Mouse (Mus musculus): ENCODE data around the gene Gm20708. TPM values are rescaled to one million over a fixed set of nuclear protein-coding genes. Genes with fewer than 3 reads are reported as not detected.
"Not testable (repeated sequence)": the region's sequence is repeated elsewhere in the genome, so short reads cannot be mapped to it uniquely, and the experiment has no call there.

Gm20708 gene
- total RNA-seq, 2 experiments from 2014 or later = 2.1 to 3.0 TPM

DNA sequence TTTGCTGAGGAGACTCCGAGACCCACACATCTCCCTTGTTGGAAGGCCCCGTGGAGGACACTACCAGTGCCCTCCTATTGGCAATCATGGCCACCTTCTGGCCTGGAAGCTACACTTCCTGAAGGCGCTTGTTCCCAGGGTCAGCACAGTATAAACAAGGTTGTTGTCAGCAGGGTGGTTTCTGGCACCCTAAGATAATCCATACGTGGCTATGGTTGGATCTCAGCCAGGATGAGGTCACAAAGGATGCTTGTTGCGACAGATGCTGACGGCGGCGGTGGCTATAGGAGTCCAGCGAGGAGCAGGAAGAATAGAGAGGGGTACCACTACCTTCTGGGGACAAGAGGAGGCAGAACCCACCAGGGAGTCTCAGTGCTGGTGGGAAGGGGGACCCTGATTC lies 20.9 kb downstream of the Gm20708 start:
- no peak for DNase-seq (ENCODE audit: low spot score in 2 of 2)

DNA sequence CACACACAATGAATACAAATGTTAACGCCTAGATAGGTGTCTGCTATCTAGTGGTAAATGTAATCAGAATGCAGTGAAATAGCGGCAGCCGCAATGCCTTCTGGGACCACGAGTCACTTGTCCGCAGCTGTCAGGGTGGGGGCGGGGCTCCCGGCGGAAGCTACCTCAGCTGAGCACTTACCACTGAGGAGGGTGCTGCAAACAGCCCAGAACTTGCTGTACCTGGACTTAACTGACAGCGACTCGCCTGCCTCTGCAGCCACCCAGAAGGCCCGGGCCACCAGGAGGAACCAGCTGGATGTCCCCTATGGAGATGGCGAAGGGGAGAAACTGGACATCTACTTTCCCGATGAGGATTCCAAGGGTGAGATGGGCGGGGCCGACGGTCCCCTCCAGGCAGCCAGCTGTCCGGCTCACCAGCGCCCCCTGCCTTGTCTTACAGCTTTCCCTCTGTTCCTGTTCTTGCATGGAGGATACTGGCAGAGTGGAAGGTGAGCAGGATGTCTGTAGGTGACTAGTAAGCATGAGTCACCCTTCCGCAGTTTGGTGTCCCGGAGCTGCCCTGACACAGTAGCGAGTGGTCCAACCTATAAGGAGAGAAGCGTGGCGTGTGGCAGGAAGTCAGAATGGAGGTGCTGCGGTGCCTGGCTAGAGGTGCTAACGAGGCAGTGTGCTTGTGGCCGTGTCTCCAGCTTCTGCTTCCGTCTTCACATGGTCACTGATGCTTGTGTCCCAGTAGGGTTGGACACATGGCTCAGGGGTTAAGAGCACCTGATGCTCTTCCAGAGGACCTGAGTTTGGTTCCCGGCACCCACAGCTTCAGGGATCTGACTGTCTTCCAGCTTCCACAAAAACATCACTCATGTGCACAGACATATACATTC lies 22.9 kb downstream of the Gm20708 start:
- peak in 1 of 2 experiments; percentile 51 for DNase-seq (ENCODE audit: low spot score in 2 of 2)

DNA sequence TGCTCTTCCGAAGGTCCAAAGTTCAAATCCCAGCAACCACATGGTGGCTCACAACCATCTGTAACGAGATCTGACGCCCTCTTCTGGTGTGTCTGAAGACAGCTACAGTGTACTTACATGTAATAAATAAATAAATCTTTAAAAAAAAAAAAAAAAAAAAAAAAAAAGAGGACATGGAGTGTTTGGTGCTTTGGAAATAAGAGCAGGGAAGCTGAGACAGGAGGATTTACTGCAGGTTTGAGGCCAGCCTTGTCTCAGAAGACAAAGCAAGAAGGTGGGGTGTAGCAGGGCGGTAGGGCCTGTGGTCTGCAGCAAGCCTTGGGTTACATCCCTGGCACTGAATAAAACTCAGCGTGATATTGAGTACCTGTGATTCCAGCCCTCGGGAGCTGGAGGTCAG lies 24.0 kb downstream of the Gm20708 start:
- DNase-seq (ENCODE audit: low spot score in 2 of 2) = not testable (repeated sequence)

DNA sequence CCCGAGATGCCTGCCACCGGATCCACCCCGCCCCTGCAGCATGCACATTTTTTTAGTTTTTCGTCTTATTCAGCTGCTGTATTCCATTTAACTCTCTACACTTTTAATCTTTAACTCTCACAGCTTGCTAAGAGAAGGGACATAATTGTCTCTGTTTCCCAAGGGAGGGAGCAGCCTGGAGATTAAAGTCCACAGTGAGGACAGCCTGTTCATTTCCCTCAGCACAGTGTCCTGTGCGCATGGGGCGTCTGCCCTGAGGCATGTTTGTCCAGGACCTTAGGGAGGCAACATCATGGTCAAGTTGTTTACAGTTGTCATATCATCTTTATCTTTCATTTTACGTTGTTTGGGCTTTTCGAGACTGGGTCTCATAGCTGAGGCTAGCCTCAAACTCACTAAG lies 24.6 kb downstream of the Gm20708 start:
- DNase-seq (ENCODE audit: low spot score in 2 of 2) = no peak

DNA sequence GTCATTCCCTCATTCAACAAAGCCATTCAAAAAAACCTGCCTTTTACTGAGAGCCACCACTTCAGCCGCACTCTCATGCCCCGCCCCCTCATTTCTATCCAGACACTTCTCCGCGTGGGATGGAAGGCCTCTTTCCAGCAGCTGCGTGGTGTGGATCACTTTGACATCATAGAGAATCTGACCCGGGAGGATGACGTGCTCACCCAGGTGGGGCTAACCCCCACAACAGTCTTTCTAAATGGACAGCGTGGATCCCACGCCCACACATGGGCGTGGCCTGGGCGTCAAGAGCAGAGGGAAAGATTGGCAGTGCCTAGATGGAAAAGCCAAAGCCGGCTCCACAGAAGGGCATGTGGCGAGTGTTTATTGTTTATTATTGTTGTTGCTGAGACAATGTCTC lies 26.8 kb downstream of the Gm20708 start:
- DNase-seq (ENCODE audit: low spot score in 2 of 2) = no peak

DNA sequence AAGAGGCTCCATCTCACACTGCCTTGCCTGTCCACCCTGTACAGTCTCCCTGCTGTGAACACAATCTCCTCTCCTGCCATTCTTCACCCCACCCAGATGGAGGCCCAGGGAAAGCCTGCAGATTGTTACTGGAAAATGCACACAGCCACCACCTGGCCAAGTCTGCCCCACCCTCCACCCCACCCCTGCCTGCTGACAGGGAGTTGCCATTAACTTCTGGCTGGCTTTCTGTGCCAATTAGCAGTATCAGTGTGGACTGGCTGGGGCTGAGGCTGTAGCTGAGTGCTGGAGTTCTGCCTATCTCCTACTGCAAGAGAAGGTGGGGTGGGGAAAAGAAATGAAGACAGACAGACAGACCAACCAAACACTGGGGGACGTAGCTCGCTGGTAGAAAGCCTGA lies 29.1 kb downstream of the Gm20708 start:
- no peak for DNase-seq (ENCODE audit: low spot score in 2 of 2)

DNA sequence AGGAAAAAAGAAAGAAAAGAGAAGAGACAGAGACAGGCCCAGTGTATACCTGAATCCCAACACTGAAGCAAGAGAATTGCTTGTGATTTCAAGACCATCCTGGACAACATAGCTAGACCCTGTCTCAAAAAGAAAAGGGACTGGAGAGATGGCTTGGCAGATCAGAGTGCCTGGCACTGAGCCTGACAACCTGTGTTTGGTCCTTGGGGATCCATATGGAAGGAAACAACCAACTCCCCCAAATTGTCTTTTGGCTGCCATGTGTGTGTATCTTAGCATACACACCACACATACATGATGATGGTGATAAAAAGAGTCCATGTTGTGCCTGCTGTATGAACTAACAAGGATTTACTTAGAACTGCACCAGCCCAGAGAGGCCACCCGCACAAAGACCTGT lies 29.6 kb downstream of the Gm20708 start:
- no peak for DNase-seq (ENCODE audit: low spot score in 2 of 2)

DNA sequence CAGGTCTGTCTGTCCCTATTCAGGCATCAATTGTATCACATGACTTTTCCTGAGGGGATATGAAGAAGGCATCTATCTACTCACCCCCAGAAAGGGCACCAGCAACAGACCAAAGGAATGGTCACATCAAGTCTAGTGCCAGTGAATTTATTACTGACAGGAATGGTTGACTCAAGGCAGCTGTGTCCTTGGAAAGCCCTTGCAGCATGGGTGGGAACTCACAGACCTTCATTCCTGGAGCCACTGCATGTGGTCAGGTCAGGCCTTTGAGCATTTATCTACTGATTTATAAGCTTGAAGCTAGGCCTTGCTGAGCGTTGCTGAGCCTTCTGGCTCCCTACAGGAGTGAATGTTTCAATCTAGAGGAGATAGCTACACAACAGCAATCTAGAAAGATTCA lies 31.4 kb downstream of the Gm20708 start:
- no peak for DNase-seq (ENCODE audit: low spot score in 2 of 2)

DNA sequence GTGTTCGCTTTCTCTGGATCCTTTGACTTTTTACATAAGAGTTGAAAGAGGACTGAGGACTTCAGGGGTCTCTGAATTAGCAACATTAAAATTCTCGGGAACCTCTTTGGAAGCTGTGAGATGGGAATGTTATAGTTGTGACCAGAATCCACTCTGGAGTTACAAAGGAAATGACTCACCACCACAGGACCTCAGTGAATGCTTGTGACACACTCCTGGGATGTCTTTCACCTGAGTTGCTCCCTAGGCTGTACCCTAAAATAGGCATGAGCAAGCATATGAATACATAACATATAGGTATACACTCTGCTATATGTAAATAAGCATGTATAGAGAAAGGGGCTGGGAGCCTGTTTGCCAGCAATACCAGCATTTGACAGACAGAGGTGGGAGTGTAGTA lies 34.0 kb downstream of the Gm20708 start:
- DNase-seq (ENCODE audit: low spot score in 2 of 2) = no peak

DNA sequence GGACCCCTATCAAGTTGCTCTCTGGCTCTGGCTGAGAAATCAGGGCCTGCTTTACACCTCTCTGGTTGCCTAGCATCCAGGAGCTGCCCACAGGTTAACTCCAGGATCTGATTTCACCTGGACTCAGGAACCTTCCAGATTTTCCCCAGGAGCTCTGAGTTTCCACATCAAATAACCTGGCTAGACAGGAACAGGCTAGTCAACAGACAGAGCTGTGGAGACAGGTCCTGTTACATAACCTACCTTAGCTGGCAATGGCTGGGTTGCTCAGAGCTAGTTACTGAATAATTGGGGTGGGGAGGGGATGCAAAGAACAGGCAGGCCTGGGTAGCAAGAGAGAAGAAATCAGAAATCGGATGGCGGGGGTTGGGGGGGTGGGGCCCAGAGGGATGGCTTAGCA lies 35.5 kb downstream of the Gm20708 start:
- no peak for DNase-seq (ENCODE audit: low spot score in 2 of 2)

DNA sequence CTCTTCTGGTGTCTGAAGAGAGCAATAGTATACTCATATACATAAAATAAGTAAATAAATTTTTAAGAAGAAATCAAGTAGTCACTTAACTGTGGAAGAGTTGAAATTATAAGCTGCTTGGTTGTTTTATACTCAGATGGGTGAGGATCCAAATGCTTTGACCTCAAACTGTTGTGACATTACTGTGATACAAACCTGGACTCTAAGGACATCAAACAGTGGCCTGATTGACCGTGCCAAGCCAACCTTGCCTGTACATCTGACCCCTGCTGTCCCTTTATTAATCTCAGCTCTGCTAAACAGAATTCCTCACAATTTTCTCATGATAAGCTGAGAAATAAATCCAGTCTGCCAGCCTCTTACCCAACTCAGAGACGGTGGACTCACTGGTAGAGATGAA lies 36.2 kb downstream of the Gm20708 start:
- no peak for DNase-seq (ENCODE audit: low spot score in 2 of 2)

DNA sequence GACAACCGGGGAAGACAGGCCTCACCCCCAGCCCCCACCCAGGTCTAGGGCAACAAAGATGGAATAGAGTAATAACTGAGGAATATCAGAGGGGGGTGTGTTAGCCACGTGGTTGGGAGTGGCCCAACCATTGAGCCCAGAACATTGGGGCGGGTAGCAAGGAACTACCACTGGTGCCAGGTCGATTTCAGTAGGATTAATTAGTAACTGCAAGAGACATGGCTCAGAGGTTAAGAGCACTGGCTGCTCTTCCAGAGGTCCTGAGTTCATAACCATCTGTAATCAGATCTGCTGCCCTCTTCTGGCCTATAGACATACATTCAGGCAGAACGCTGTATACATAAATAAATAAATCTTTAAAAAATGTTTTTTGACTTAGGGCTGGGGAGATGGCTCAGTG lies 37.2 kb downstream of the Gm20708 start:
- no peak for DNase-seq (ENCODE audit: low spot score in 2 of 2)

DNA sequence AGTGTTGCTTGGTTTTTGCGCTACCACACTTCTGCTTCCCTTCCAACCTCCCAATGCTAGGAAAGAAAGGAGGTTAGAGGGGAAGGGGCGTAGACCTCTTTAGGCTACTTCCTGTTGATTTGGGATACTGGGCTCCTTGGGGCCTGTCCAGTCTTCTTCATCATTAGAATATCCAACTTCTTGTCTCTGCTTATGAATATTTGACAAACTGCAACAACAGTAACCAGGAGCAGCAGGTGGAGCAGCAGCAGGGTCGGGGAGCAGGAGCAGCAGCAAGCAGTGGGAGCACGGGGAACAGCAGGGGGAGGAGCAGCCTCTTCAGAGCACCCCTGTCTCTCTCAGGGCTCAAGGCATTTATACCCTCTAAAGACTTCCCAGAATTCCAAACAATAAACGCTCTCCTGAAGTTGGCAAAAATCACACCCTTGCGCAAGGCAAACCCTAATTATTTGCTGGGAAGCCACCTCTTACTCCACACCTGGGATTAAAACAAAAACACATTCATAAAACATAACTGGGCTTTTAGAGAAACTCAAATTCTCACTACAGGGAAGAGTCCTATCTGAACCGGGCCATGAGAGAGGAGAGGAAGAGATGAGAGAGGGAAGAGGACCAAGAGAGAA lies 38.2 kb downstream of the Gm20708 start:
- no peak for DNase-seq (ENCODE audit: low spot score in 2 of 2)

DNA sequence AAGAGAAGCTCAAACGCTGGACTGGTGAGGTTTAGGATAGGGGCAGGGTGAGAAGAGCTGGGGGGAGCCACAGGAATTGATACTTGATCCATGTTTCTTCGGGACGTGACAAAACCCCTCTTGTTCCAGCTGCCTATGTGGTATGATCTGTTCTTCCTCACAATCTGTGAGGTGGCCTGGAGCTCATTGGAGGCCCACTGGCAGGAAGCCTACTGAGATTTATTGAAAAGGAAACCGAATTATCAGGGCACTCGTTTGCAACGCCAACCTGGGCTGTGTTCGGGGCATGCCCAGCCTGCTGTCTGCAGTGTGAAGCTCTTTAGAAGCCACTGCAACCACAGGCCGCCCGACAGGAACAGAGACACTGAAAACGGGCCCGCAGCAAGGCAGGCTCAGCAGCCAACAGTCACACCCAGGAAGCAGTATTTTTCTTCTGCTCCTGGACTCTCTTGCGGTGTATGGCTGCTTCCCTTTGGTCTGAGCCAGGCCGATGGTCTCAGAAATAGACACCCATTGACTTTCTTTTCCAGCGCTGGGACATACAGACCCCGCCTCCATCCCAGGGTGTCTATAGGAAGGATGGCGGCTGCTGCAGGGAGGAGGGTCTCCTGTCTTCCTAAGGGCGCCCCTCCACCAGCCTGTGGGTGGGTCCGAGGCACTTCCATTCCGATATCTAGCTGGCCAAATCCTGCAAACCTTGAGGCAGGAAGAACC lies 39.0 kb downstream of the Gm20708 start:
- DNase-seq (ENCODE audit: low spot score in 2 of 2) = peak in 1 of 2 experiments; percentile 24

DNA sequence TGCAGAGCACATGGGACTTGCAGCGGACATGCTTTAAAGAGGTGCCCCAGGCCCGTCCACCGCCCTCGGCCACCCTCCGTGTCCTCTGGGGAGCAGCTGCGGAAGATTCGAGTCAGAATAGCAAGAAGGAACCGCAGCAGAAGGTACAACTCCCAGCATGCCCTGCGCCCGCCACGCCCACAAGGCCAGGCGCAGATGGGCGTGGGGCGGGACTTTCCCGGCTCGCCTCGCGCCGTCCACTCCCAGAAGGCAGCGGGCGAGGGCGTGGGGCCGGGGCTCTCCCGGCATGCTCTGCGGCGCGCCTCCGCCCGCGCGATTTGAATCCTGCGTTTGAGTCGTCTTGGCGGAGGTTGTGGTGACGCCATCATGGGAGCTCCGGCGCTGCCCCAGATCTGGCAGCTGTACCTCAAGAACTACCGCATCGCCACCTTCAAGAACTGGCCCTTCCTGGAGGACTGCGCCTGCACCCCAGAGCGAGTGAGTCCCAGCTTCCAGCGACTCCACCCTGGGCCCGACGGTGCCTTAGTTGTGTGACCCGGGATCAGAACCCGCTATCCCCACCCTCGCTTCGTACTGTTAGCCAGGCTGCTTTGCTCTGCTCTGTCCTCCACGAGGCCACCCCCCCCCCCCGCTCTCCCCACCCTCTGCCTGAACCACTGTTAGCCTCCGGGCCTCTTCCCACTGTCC lies 39.7 kb downstream of the Gm20708 start, which contains the start of gene Birc5:
TSS of gene Birc5 (plus strand) at position 267 of the 687 bp plus-strand sequence.
- DNase-seq (ENCODE audit: low spot score in 2 of 2) = peak; percentile 91 to 94

DNA sequence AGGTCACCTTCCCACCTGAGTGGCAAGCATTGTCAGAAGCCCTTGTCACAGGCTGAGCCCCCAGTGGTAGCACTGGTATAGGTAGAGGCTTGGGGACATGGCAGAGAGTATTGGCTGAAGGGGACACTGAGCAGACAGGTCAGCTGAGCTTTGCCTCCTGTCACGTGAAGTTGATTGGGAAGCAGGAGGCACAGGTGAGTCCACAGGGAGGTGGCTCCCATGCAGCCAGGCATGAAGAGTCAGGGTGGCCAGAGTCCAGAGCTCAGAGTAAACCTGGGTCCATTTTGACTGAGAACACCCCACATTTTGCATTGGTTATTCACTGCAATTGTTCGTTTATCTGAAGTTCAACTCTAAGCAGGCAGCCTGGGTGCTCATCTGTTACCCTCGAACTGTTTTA lies 43.4 kb downstream of the Gm20708 start:
- DNase-seq (ENCODE audit: low spot score in 2 of 2) = no peak

DNA sequence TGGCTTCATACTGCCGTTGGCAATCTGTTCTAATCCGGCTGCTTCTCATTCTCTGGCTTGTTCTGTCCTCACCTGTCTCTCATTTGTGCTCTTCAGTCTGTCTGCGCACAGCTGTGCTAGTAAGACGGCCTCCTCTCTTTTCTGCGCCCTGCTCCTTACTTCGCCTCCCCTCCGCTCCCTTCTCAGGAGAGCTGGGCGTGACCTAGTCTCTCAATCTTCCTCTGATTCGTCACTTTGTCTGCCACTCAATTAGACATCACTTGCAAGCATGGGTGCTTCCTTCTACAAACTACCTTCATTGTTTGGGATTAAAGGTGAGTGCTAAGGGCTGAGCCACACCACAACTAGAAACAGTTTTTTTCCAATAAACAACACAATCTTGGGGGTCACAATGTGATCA lies 44.8 kb downstream of the Gm20708 start:
- DNase-seq (ENCODE audit: low spot score in 2 of 2) = no peak

DNA sequence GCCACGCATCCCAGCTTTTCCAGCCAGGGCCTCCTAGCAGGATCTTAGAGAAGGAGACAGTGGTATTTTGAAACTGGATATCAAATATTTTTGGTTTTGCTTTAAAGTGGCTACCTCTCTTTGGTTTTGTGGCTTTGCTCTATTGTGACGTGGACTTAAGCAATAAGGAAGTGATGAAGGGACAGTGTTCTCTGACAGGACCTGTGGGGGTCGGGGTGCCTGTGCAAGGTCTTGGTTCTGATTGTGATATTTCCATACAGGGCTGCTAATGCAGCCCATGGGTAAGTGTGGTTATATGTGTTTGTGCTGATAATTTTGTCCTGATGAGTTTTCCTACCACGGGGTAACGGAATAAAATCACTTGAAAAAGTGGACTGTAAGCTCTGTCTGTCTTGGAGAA lies 45.9 kb downstream of the Gm20708 start:
- no peak for DNase-seq (ENCODE audit: low spot score in 2 of 2)

DNA sequence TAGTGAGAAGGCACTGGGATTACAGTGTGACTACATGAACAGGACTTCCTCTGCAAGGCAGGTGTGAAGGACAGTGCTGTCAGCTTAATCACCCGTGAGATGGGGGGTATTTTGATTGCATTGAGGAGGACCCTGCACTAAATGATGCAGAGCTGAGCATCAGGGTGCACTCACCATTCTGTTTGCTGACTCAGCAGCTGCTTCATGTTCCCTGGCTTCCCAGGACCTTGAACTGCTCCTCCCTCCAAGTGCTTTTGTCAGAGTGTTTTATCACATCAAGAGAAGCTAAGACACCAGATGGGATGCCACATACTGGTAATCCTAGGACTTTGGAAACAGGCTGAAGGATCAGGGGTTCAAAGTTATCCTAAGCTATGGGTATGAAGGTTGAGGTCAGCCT lies 46.5 kb downstream of the Gm20708 start:
- DNase-seq (ENCODE audit: low spot score in 2 of 2) = no peak

DNA sequence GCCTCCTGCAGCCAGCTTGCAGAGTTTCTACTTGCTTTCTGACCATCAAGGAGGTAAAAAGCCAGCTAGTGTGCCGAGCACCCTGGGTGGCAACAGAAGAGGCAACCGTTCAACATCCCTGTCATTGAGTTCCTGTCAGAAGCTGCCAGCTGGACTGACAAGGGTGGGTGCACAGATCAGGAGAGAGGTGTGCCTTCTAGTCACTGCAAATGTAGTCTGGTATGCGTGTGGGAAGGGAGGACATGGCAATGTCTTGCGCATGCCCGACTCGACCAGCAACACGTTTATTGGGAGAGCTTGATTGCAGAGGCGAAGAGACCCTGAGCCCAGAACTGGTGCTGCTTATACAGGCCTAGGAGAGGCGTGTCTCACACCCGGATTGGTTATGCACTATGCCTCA lies 48.0 kb downstream of the Gm20708 start:
- no peak for DNase-seq (ENCODE audit: low spot score in 2 of 2)

DNA sequence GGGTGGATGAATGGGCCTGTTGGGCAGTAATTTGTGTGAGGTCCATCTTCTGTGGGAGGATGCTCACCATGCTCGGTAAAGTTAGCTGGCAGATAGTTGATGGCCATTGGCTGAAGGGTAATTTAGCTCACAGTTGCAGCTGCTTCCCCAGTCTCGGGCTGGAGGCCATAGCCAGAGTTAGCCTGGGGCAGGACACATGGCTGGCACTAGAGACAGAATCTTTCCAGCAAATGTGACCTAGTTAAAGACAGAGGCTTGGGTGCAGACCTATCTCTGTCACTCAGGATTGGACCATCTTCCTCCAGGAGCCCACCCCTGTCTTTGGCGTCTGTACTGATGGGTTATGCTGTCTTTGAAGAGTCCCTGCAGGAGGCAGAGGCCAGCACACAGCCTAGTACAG lies 48.9 kb downstream of the Gm20708 start:
- DNase-seq (ENCODE audit: low spot score in 2 of 2) = no peak
